Comparison of ENCODE assay signal across 11 mouse cellular contexts in the genomic region with DNA sequence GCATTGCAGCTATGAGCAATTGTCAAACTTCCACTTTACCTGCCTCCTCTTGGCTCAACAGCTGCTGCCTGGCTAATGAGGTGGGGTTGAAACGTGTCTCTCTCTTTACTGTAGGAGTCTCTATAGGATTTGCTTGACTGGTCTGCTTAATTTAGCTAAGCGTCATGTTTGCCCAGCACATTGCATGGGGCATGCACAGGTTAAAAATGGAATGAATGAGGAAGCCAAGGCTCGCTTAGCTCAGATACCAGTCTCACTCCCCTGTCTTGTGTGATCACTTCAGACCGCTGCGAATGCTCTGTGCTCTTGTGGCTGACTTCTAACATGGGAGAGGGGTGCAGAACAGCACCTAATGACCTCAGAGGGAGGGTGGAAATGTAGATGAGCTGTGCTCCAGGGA.
"Had no signal": no experiment of that assay in that cellular context is flagged by ENCODE, and none has a peak within 500 bp of the region (broad histone marks: within the 10 kb centered on the region; RNA-seq: fewer than 3 reads in every experiment).

No protein-coding gene starts in this region.

- H3K9ac ChIP-seq: limb, embryonic 15.5 days; liver, embryonic 12.5 days; lung, embryonic 14.5 days had no signal

- H3K4me3 ChIP-seq: left cerebral cortex, adult 2 months; limb, embryonic 15.5 days; liver, embryonic 12.5 days; megakaryocyte, embryonic 14.5 days had no signal

- ATAC-seq: intestine, postnatal 0 days; liver, embryonic 12.5 days had no signal

- H3K4me2 ChIP-seq: limb, embryonic 15.5 days; liver, embryonic 12.5 days; lung, embryonic 14.5 days; midbrain, embryonic 11.5 days had no signal

- H3K27me3 ChIP-seq: limb, embryonic 15.5 days; liver, embryonic 12.5 days; megakaryocyte, embryonic 14.5 days had no signal

- H3K27ac ChIP-seq: left cerebral cortex, adult 2 months; liver, embryonic 12.5 days had no signal

- H3K36me3 ChIP-seq: limb, embryonic 15.5 days; liver, embryonic 12.5 days had no signal

- H3K4me1 ChIP-seq: liver, embryonic 12.5 days; megakaryocyte, embryonic 14.5 days had no signal

- H3K9me3 ChIP-seq: limb, embryonic 15.5 days; liver, embryonic 12.5 days had no signal

- DNase-seq: kidney, postnatal 25 days; lung, embryonic 14.5 days; lung, postnatal 10 days; lung, postnatal 4 days; thymus, postnatal 36 days had no signal
